Mouse (Mus musculus) stomach, embryonic 16.5 days (tissue): ENCODE measurements around the gene Zbed3. TPM values are rescaled to one million over a fixed set of nuclear protein-coding genes. Genes with fewer than 3 reads are reported as not detected.
A peak's percentile ranks its signal among the peaks of the same experiment; 100 is the strongest.

Experiments used
- ATAC-seq: fragments of 200-750 bp; cut with Nextera tagmentation; 2 replicates; pipeline ENCODE4 v1.8.0; 2017; ENCODE audit warnings: moderate number of reproducible peaks, moderate TSS enrichment; ENCODE audit not compliant: insufficient read depth, low FRiP score
- H3K27ac ChIP-seq: fragments of 300-500 bp; sonication (generic); 2 replicates; pipeline ENCODE4 v1.5.1; 2014; ENCODE audit warnings: low read length
- H3K27me3 ChIP-seq: fragments of 300-500 bp; sonication (generic); 2 replicates; pipeline ENCODE4 v1.6.1; 2014; ENCODE audit warnings: low read length, control low read depth, mixed read lengths; ENCODE audit not compliant: control insufficient read depth, insufficient read depth
- H3K36me3 ChIP-seq: fragments of 300-500 bp; sonication (generic); 2 replicates; pipeline ENCODE4 v1.6.1; 2014; ENCODE audit warnings: low read length; ENCODE audit not compliant: control insufficient read depth, insufficient read depth
- H3K4me1 ChIP-seq: fragments of 300-500 bp; sonication (generic); 2 replicates; pipeline ENCODE4 v1.6.1; 2014; ENCODE audit warnings: low read length, control low read depth, mixed read lengths; ENCODE audit not compliant: control insufficient read depth, insufficient read depth
- H3K4me2 ChIP-seq: fragments of 300-500 bp; sonication (generic); 2 replicates; pipeline ENCODE4 v1.6.1; 2014; ENCODE audit warnings: low read depth, low read length, mixed read lengths
- H3K4me3 ChIP-seq: fragments of 300-500 bp; sonication (generic); replicated peaks from 2 replicates; pipeline ENCODE4 v1.5.1; 2014; ENCODE audit warnings: mild to moderate bottlenecking, low read length
- H3K9ac ChIP-seq: fragments of 300-500 bp; sonication (generic); 2 replicates; pipeline ENCODE4 v1.6.1; 2014; ENCODE audit warnings: low read length
- H3K9me3 ChIP-seq: fragments of 300-500 bp; sonication (generic); replicated peaks from 2 replicates; pipeline ENCODE4 v1.6.1; 2016; ENCODE audit warnings: low read length, control low read depth; ENCODE audit not compliant: control insufficient read depth
- WGBS: fragments of 180-500 bp; shearing (Covaris S2); extraction: QIAGEN DNeasy Blood & Tissue Kit; methylation state at CpG from one replicate; pipeline ENCODE4 v1.1.7; 2014; 5-methylcytosine and 5-hydroxymethylcytosine counted together
- polyA plus RNA-seq: library from polyadenylated mRNA; unstranded; fragments of >200 nt; fragmentation: Nextera tagmentation; extraction: Ambion mirVana; gene quantifications from 2 replicates; pipeline ENCODE4 v1.2.1, GENCODE M21; 2015

The Zbed3 gene
- polyA plus RNA-seq, 1 experiment from 2014 or later = 46.5 TPM

GRCm38 (mm10) chr13:95312016-95312415 lies 11.4 kb upstream of the Zbed3 start:
- no peaks in the 10 kb centered on the region for H3K4me1 ChIP-seq
- ATAC-seq = no peak
- no peaks in the 10 kb centered on the region for H3K36me3 ChIP-seq
- no peak overlapping the region for H3K4me3 ChIP-seq
- 85% methylated on average over 6 of the region's 6 CpGs for WGBS
- no peak overlapping the region for H3K9ac ChIP-seq
- no peaks in the 10 kb centered on the region for H3K27me3 ChIP-seq
- no peaks in the 10 kb centered on the region for H3K9me3 ChIP-seq
- no peak overlapping the region for H3K27ac ChIP-seq
- H3K4me2 ChIP-seq = no peak overlapping the region

- WGBS = 66% methylated on average over 6 of the region's 6 CpGs
- no peaks in the 10 kb centered on the region for H3K27me3 ChIP-seq
- no peaks in the 10 kb centered on the region for H3K4me1 ChIP-seq
- no peaks in the 10 kb centered on the region for H3K36me3 ChIP-seq
- H3K4me3 ChIP-seq = no peak overlapping the region
- H3K27ac ChIP-seq = no peak overlapping the region
- no peak overlapping the region for H3K4me2 ChIP-seq
- ATAC-seq = no peak
- H3K9me3 ChIP-seq = no peaks in the 10 kb centered on the region
- no peak overlapping the region for H3K9ac ChIP-seq
Observed at GRCm38 (mm10) chr13:95319153-95319552, 4.3 kb upstream of the Zbed3 start.

GRCm38 (mm10) chr13:95320451-95320850 lies 3.0 kb upstream of the Zbed3 start:
- Histone ChIP-seq H3K36me3 (no peaks in the 10 kb centered on the region), H3K4me3 (no peak overlapping the region), H3K9me3 (no peaks in the 10 kb centered on the region), H3K4me2 (no peak overlapping the region), H3K4me1 (no peaks in the 10 kb centered on the region), H3K9ac (no peak overlapping the region), H3K27ac (no peak overlapping the region), H3K27me3 (no peaks in the 10 kb centered on the region)
- 44% methylated on average over 4 of the region's 4 CpGs for WGBS
- ATAC-seq = no peak

GRCm38 (mm10) chr13:95323950-95324625 lies 676 bp downstream of the Zbed3 start:
- H3K27ac ChIP-seq = peak overlapping the region; percentile 98
- 24% methylated on average over 15 of the region's 15 CpGs for WGBS
- no peaks in the 10 kb centered on the region for H3K9me3 ChIP-seq
- peaks cover 20% of the 10 kb centered on the region for H3K4me1 ChIP-seq
- H3K4me3 ChIP-seq = peak overlapping the region; percentile 86
- ATAC-seq = no peak
- H3K9ac ChIP-seq = peak overlapping the region; percentile 98
- no peaks in the 10 kb centered on the region for H3K27me3 ChIP-seq
- H3K4me2 ChIP-seq = peak overlapping the region; percentile 93
- no peaks in the 10 kb centered on the region for H3K36me3 ChIP-seq

- H3K4me2 ChIP-seq = peak overlapping the region; percentile 93
- no peaks in the 10 kb centered on the region for H3K36me3 ChIP-seq
- under 1% methylated on average over 22 of the region's 22 CpGs for WGBS
- peak overlapping the region; percentile 98 for H3K9ac ChIP-seq
- ATAC-seq = no peak
- no peaks in the 10 kb centered on the region for H3K27me3 ChIP-seq
- no peaks in the 10 kb centered on the region for H3K9me3 ChIP-seq
- H3K27ac ChIP-seq = peak overlapping the region; percentile 98
- peak overlapping the region; percentile 86 for H3K4me3 ChIP-seq
- H3K4me1 ChIP-seq = peaks cover 20% of the 10 kb centered on the region
Observed at GRCm38 (mm10) chr13:95324626-95325079, 1.2 kb downstream of the Zbed3 start.

GRCm38 (mm10) chr13:95325080-95325906 lies 1.9 kb downstream of the Zbed3 start:
- Histone ChIP-seq H3K9ac (peak overlapping the region; percentile 98), H3K4me2 (peak overlapping the region; percentile 93), H3K36me3 (no peaks in the 10 kb centered on the region), H3K9me3 (no peaks in the 10 kb centered on the region), H3K27ac (peak overlapping the region; percentile 98), H3K4me1 (peaks cover 20% of the 10 kb centered on the region), H3K27me3 (no peaks in the 10 kb centered on the region), H3K4me3 (peak overlapping the region; percentile 86)
- WGBS = under 1% methylated on average over 63 of the region's 63 CpGs
- ATAC-seq = peak; percentile 67; the same call in 1 of the 2 replicates

GRCm38 (mm10) chr13:95325907-95326550 lies 2.6 kb downstream of the Zbed3 start:
- H3K4me3 ChIP-seq = peak overlapping the region; percentile 86
- peaks cover 23% of the 10 kb centered on the region for H3K4me1 ChIP-seq
- peak overlapping the region; percentile 93 for H3K4me2 ChIP-seq
- ATAC-seq = no peak
- no peaks in the 10 kb centered on the region for H3K27me3 ChIP-seq
- peak overlapping the region; percentile 98 for H3K9ac ChIP-seq
- 9% methylated on average over 5 of the region's 5 CpGs for WGBS
- no peaks in the 10 kb centered on the region for H3K36me3 ChIP-seq
- H3K9me3 ChIP-seq = no peaks in the 10 kb centered on the region
- peak overlapping the region; percentile 98 for H3K27ac ChIP-seq

GRCm38 (mm10) chr13:95326611-95327344 lies 3.4 kb downstream of the Zbed3 start:
- Histone ChIP-seq H3K27me3 (no peaks in the 10 kb centered on the region), H3K27ac (peak overlapping the region; percentile 98), H3K4me2 (peak overlapping the region; percentile 93), H3K4me3 (peak overlapping the region; percentile 86), H3K36me3 (no peaks in the 10 kb centered on the region), H3K4me1 (peaks cover 23% of the 10 kb centered on the region), H3K9me3 (no peaks in the 10 kb centered on the region), H3K9ac (peak overlapping the region; percentile 98)
- WGBS = 14% methylated on average over 21 of the region's 21 CpGs
- no peak; the same call in 1 of the 2 replicates for ATAC-seq
